ENCODE assay signal across 23 mouse cellular contexts in genomic region chr2:146631098-146631497, GRCm38 (mm10).
"Had no signal": no experiment of that assay in that cellular context is flagged by ENCODE, and none has a peak within 500 bp of the region (broad histone marks: within the 10 kb centered on the region; RNA-seq: fewer than 3 reads in every experiment).

No protein-coding gene starts in this region.

- H3K36me3 ChIP-seq: heart, embryonic 13.5 days; heart, embryonic 15.5 days; hindbrain, embryonic 10.5 days; hindbrain, embryonic 12.5 days; intestine, embryonic 15.5 days; limb, embryonic 10.5 days; limb, embryonic 12.5 days; liver, embryonic 13.5 days; liver, embryonic 15.5 days had no signal

- H3K27ac ChIP-seq: gastrocnemius, adult 2 months; heart, adult 2 months; heart, embryonic 13.5 days; heart, embryonic 15.5 days; hindbrain, embryonic 10.5 days; hindbrain, embryonic 12.5 days; hindbrain, embryonic 14.5 days; intestine, embryonic 15.5 days; layer of hippocampus, adult 2 months; left cerebral cortex, adult 2 months; limb, embryonic 10.5 days; limb, embryonic 12.5 days; liver, embryonic 13.5 days; liver, embryonic 15.5 days had no signal

- H3K4me3 ChIP-seq: gastrocnemius, adult 2 months; heart, adult 2 months; heart, embryonic 13.5 days; heart, embryonic 15.5 days; hindbrain, embryonic 10.5 days; hindbrain, embryonic 12.5 days; intestine, embryonic 15.5 days; layer of hippocampus, adult 2 months; left cerebral cortex, adult 2 months; limb, embryonic 10.5 days; limb, embryonic 12.5 days; liver, embryonic 13.5 days; liver, embryonic 15.5 days had no signal

- H3K9ac ChIP-seq: heart, embryonic 13.5 days; heart, embryonic 15.5 days; hindbrain, embryonic 12.5 days; hindbrain, embryonic 14.5 days; intestine, embryonic 15.5 days; limb, embryonic 12.5 days; liver, embryonic 13.5 days; liver, embryonic 15.5 days had no signal

- DNase-seq: gastrocnemius, adult 2 months; gastrocnemius, postnatal 10 days; gastrocnemius, postnatal 25 days; heart, adult 2 months; heart, postnatal 4 days; kidney, adult 11 months; kidney, adult 2 months; kidney, postnatal 10 days; kidney, postnatal 25 days; kidney, postnatal 4 days; liver; liver, embryonic 13.5 days had no signal

- H3K27me3 ChIP-seq: intestine, embryonic 15.5 days; liver, embryonic 13.5 days; liver, embryonic 15.5 days had no signal

- H3K4me1 ChIP-seq: heart, embryonic 13.5 days; heart, embryonic 15.5 days; intestine, embryonic 15.5 days; limb, embryonic 12.5 days; liver, embryonic 13.5 days; liver, embryonic 15.5 days had no signal

- H3K9me3 ChIP-seq: heart, embryonic 13.5 days; heart, embryonic 15.5 days; hindbrain, embryonic 10.5 days; hindbrain, embryonic 12.5 days; intestine, embryonic 15.5 days; limb, embryonic 10.5 days; limb, embryonic 12.5 days; liver, embryonic 13.5 days; liver, embryonic 15.5 days had no signal
